Mouse (Mus musculus) hematopoietic stem cell, adult 5-6 weeks (primary cell): Measurements from ENCODE around the gene Fgf4. TPM values are rescaled to one million over a fixed set of nuclear protein-coding genes. Genes with fewer than 3 reads are reported as not detected.
"Not testable (repeated sequence)": the region's sequence is repeated elsewhere in the genome, so short reads cannot be mapped to it uniquely, and the experiment has no call there.

Experiments
- ATAC-seq, 2 experiments: fragments of 125-278 bp in 1 of 2; replicated peaks in 1 of 2; 2 replicates each; pipeline ENCODE4 v1.8.0; 2016 to 2017; ENCODE audit warnings: inconsistent platforms in 2 of 2, mild to moderate bottlenecking in 2 of 2, moderate number of reproducible peaks in 2 of 2, low read depth in 1 of 2, moderate TSS enrichment in 1 of 2; ENCODE audit not compliant: low FRiP score in 2 of 2, poor library complexity in 2 of 2, severe bottlenecking in 2 of 2, insufficient read depth in 1 of 2, low TSS enrichment in 1 of 2
- total RNA-seq: library from RNA; stranded (forward); fragments of 172-1452, 232-1000 nt; gene quantifications from 2 replicates; pipeline ENCODE4 v1.2.3, GENCODE M21; 2017

Gene Fgf4
- total RNA-seq, 1 experiment from 2014 or later: not detected

GRCm38 (mm10) chr7:144895305-144896111 lies 48.3 kb downstream of the Fgf4 start:
- ATAC-seq: peak; percentile 69 to 71

- peak in 1 of 2 experiments; percentile 26; a peak in 2 of 4 replicates for ATAC-seq
These were observed 49.4 kb downstream of the Fgf4 start, which contains the start of gene Fgf15 for GRCm38 (mm10) chr7:144896294-144897218. TSS of gene Fgf15 (plus strand) at chr7:144896531.

DNA sequence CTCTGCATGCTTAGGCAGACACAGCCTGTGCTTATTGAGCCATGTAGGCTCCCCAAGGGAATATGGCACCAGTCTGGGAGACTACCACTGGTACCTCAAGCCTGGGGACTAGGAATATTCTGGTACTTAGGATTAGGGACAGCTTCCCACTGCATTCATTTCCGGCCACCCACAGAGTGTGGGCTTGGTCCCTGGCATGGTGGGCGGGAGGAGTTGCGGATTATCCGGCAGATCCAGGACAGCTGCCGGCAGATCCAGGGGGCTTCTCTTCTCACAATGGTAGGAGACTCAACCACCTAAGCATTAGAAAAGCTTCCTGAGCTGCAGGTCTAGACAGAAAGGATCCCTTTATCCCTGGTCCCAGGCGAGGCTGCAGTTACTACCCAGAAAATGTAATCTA lies 51.3 kb downstream of the Fgf4 start:
- no peak for ATAC-seq

DNA sequence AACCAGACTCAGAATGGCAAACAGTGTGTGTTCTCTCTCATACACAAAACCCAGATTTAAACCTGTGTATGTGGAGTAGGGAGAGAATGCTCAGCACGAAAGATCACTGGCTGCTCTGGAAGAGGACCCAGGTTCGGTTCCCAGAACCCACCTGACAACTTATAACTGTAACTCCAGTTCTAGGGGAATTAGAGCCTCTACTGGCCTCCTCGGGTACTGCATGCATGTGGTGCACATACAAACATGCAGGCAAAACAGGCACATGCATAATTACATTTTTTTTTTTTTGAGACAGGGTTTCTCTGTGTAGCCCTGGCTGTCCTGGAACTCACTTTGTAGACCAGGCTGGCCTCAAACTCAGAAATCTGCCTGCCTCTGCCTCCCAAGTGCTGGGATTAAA lies 58.3 kb downstream of the Fgf4 start:
- not testable (repeated sequence) for ATAC-seq

DNA sequence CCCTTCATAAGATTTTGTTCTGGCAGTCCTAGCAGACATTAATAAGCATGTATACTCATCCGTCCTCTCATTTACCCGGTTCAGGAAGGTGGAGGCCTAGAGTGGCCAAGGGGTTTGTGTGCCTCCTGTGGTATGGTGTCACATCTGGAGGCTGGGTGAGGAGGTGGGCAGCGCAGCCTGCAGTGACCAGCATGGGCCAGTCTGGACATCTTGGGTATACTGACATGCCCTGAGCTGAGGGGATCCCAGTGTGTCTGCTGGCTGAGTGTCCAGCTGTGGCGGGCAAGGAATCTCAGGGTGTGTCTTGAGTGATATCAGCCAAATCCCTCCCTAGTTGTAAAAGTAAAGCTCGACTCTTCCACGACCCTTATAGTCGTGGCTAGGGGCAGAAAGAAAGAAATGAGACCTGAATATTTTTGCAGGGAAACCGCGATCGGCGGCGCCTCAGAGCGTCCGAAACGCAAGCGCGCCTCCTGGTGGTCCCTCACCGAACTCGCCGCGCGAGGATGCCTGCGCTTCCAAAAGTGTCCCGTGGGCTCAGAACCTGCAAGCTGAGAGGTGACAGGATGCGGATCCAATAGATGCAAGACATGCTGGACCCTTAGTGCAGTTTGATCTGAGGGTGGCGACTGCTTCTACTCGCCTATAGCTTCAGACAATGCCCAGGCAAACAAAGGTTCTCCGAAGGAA lies 59.7 kb downstream of the Fgf4 start:
- ATAC-seq: peak; percentile 80 to 81

- peak; percentile 52 to 66; a peak in 2 of 4 replicates for ATAC-seq
These were observed 60.6 kb downstream of the Fgf4 start for GRCm38 (mm10) chr7:144907793-144908192.

DNA sequence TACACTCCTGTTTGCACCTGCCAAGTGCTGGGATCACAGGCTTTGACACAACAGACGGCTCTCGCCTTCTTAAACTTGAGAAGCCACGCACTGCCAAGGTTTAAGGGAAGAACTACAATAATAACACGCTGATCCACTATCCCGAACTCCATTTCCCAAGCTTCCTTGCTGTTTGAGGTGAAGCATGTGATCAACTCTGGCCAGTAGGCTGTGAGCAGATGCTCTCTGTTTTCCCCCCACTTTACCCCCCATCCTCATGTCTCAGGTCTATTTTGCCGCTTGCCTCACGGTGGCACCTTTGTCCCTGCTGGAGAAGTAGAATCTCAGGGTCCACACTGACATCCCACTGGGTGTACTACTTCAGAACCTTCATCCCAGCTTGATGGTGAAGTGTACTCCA lies 61.5 kb downstream of the Fgf4 start:
- no peak for ATAC-seq

- ATAC-seq: no peak
These were observed 64.0 kb downstream of the Fgf4 start for GRCm38 (mm10) chr7:144911121-144911520.

DNA sequence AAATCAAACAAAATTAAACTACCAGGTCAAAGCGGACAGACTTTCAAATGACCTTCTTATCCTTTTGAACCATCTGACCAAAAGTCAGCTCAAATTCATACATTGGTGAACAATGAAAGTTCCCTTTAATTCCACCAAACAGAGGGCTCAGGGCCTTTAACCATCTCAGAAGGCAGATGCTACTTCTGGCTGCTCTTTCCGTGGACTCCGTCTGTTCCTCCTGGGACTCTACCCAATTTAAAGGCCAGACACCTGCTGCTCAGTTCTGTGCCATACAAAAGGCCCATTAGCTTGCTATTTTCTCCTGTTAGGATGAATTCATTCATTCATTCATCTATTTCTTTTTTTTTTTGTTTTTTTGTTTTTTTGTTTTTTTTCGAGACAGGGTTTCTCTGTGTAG lies 65.7 kb downstream of the Fgf4 start:
- no peak for ATAC-seq

DNA sequence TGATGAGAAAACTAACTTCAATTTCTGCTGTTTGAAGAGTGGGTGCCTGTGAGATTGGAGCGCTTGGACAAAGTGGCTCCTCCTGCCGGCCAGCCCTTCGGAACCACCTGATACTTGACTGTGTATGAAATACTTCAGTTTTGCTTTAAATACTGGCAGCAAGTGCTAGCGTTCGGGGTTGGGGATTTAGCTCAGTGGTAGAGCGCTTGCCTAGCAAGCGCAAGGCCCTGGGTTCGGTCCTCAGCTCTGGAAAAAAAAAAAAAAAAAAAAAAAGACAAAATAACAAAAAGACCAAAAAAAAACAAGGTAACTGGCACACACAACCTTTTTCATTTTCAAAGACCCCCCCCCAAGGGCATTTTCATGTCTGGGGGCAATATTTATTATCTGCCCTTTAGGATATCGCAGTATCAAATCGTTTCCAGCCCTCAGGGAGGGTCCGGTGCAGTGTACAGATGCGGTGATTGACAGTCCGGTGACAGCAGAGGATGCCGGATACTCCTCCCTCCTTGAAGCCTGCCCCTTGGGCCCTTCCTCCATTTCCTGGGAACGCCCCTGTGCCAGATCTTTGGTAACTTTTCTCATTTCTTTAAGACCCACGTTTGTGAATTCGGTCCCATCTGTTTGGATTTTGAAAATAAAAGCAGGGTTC lies 67.3 kb downstream of the Fgf4 start:
- peak; percentile 78 to 84 for ATAC-seq

Other genes with a start within 250 kb of the Fgf4 start
- gene Ano1, start 95.4 kb upstream of the Fgf4 start, total RNA-seq: 0.50 TPM in 1 of 2 replicates, not detected in the other
- 3.8 and 6.2 TPM in 2 replicates for gene Fgf3, start 9.3 kb upstream of the Fgf4 start, total RNA-seq
- gene Fgf15, start 49.2 kb downstream of the Fgf4 start, total RNA-seq: not detected in 2 replicates
- 23.1 and 76.6 TPM in 2 replicates for gene LTO1, start 67.7 kb downstream of the Fgf4 start, total RNA-seq
- 19.3 and 21.9 TPM in 2 replicates for gene Ccnd1, start 92.6 kb downstream of the Fgf4 start, total RNA-seq